Mouse (Mus musculus) G1E (cell line): ENCODE results near the gene Bdh1. TPM values are rescaled to one million over a fixed set of nuclear protein-coding genes. Genes with fewer than 3 reads are reported as not detected.
"Not testable (repeated sequence)": the region's sequence is repeated elsewhere in the genome, so short reads cannot be mapped to it uniquely, and the experiment has no call there.

Experiments used
- ATAC-seq: 2 replicates; pipeline ENCODE4 v1.8.0; 2016; ENCODE audit warnings: mild to moderate bottlenecking; ENCODE audit not compliant: insufficient number of reproducible peaks, poor library complexity, low FRiP score, severe bottlenecking; ENCODE audit errors: extremely low read depth
- DNase-seq: peaks from one replicate; pipeline ENCODE4 v3.0.0; 2012; ENCODE audit warnings: low spot score
- H3K27me3 ChIP-seq: 2 replicates; pipeline ENCODE4 v1.6.1; 2012; ENCODE audit warnings: mild to moderate bottlenecking, low read length, inconsistent platforms; ENCODE audit not compliant: insufficient read depth
- H3K36me3 ChIP-seq: replicated peaks from 2 replicates; pipeline ENCODE3; 2012; ENCODE audit warnings: mild to moderate bottlenecking, inconsistent platforms
- H3K4me1 ChIP-seq: 2 replicates; pipeline ENCODE4 v1.6.1; 2012; ENCODE audit warnings: low read depth, low read length, inconsistent platforms, mixed read lengths; ENCODE audit not compliant: insufficient read depth
- H3K4me3 ChIP-seq: 2 replicates; pipeline ENCODE4 v1.5.1; 2012; ENCODE audit warnings: low read depth, mild to moderate bottlenecking, inconsistent platforms, low read length, moderate library complexity, mixed read lengths
- H3K9me3 ChIP-seq: replicated peaks from 2 replicates; pipeline ENCODE4 v1.6.1; 2012; ENCODE audit warnings: inconsistent platforms
- CTCF ChIP-seq: IDR thresholded peaks from 2 replicates; pipeline ENCODE4 v1.5.1; 2012; ENCODE audit warnings: low read depth, low read length, inconsistent platforms, mixed read lengths
- GATA1 ChIP-seq: IDR thresholded peaks from 2 replicates; pipeline ENCODE4 v1.6.1; 2012; ENCODE audit warnings: borderline replicate concordance, low read length, inconsistent platforms, mixed read lengths
- GATA2 ChIP-seq: IDR thresholded peaks from 2 replicates; pipeline ENCODE4 v1.6.1; 2012; ENCODE audit warnings: low read depth, low read length, inconsistent platforms, borderline replicate concordance
- POLR2AphosphoS5 ChIP-seq: IDR thresholded peaks from 2 replicates; pipeline ENCODE4 v1.6.1; 2012; ENCODE audit warnings: low read depth, low read length, inconsistent platforms; ENCODE audit not compliant: insufficient replicate concordance
- TAL1 ChIP-seq: conservative IDR thresholded peaks from 2 replicates; pipeline ENCODE4 v1.6.1; 2012; ENCODE audit warnings: low read depth, low read length, inconsistent platforms, mixed read lengths
- polyA plus RNA-seq: library from polyadenylated mRNA; stranded (reverse); fragments of >175 nt; gene quantifications from 2 replicates; pipeline ENCODE4 v1.2.3, GENCODE M21; 2012
- total RNA-seq, 2 experiments: library from RNA; stranded (forward) in 1 of 2; stranded (reverse) in 1 of 2; fragments of 200-1000 nt in 1 of 2; fragments of >200 nt in 1 of 2; fragmentation: Nextera tagmentation in 1 of 2; gene quantifications; 2 replicates each; pipeline ENCODE4 v1.2.3; 2014 to 2017

Gene Bdh1
- total and polyA plus RNA-seq, 3 experiments, result 0.11 TPM; not detected in 2

- H3K27me3 ChIP-seq, result peaks cover 53% of the 10 kb centered on the region
- TF ChIP-seq POLR2AphosphoS5, result no peak
- no peak for TF ChIP-seq GATA2
- TF ChIP-seq GATA1, result no peak
- TF ChIP-seq TAL1, result no peak
- TF ChIP-seq CTCF, result no peak
- no peaks in the 10 kb centered on the region for H3K36me3 ChIP-seq
- peaks cover 13% of the 10 kb centered on the region for H3K4me1 ChIP-seq
- no peak overlapping the region for H3K4me3 ChIP-seq
- ATAC-seq (no peak), DNase-seq (no peak)
- no peaks in the 10 kb centered on the region for H3K9me3 ChIP-seq
Observed at GRCm38 (mm10) chr16:31460506-31460905, 38.4 kb downstream of the Bdh1 start.

- Histone ChIP-seq H3K9me3 (no peaks in the 10 kb centered on the region), H3K4me1 (peaks cover 13% of the 10 kb centered on the region), H3K27me3 (peaks cover 49% of the 10 kb centered on the region), H3K4me3 (no peak overlapping the region), H3K36me3 (no peaks in the 10 kb centered on the region)
- ATAC-seq, result no peak
- TF ChIP-seq TAL1 (no peak), GATA2 (no peak), CTCF (no peak), GATA1 (no peak), POLR2AphosphoS5 (no peak)
- DNase-seq, result no peak
Observed at GRCm38 (mm10) chr16:31461046-31461445, 39.0 kb downstream of the Bdh1 start.

GRCm38 (mm10) chr16:31462113-31462687 is 40.1 kb downstream of the Bdh1 start:
- H3K27me3 ChIP-seq, result peaks cover 44% of the 10 kb centered on the region
- H3K36me3 ChIP-seq, result no peaks in the 10 kb centered on the region
- DNase-seq (no peak), ATAC-seq (no peak)
- no peak overlapping the region for H3K4me3 ChIP-seq
- no peaks in the 10 kb centered on the region for H3K9me3 ChIP-seq
- peaks cover 13% of the 10 kb centered on the region for H3K4me1 ChIP-seq
- TF ChIP-seq POLR2AphosphoS5 (no peak), CTCF (no peak), TAL1 (no peak), GATA2 (no peak), GATA1 (no peak)

GRCm38 (mm10) chr16:31464953-31465352 is 42.9 kb downstream of the Bdh1 start:
- peaks cover 3% of the 10 kb centered on the region for H3K4me1 ChIP-seq
- TF ChIP-seq CTCF (no peak), POLR2AphosphoS5 (no peak), GATA2 (no peak), GATA1 (no peak), TAL1 (no peak)
- ATAC-seq (no peak), DNase-seq (no peak)
- peaks cover 4% of the 10 kb centered on the region; the same call in 1 of the 2 replicates for H3K9me3 ChIP-seq
- H3K4me3 ChIP-seq, result no peak overlapping the region
- H3K27me3 ChIP-seq, result peaks cover 37% of the 10 kb centered on the region
- no peaks in the 10 kb centered on the region for H3K36me3 ChIP-seq

- Histone ChIP-seq H3K4me1 (no peaks in the 10 kb centered on the region), H3K9me3 (peaks cover 4% of the 10 kb centered on the region; the same call in 1 of the 2 replicates), H3K4me3 (no peak overlapping the region), H3K36me3 (no peaks in the 10 kb centered on the region), H3K27me3 (peaks cover 32% of the 10 kb centered on the region)
- TF ChIP-seq POLR2AphosphoS5 (no peak), GATA2 (no peak), TAL1 (no peak), CTCF (no peak), GATA1 (no peak)
- no peak for ATAC-seq
- no peak for DNase-seq
Observed at GRCm38 (mm10) chr16:31465630-31466029, 43.5 kb downstream of the Bdh1 start.

- H3K36me3 ChIP-seq, result no peaks in the 10 kb centered on the region
- peaks cover 28% of the 10 kb centered on the region for H3K27me3 ChIP-seq
- TF ChIP-seq TAL1, result no peak
- no peak for TF ChIP-seq CTCF
- no peak for TF ChIP-seq POLR2AphosphoS5
- TF ChIP-seq GATA1, result no peak
- TF ChIP-seq GATA2, result no peak
- peaks cover 4% of the 10 kb centered on the region; the same call in 1 of the 2 replicates for H3K9me3 ChIP-seq
- ATAC-seq (no peak), DNase-seq (no peak)
- no peak overlapping the region for H3K4me3 ChIP-seq
- H3K4me1 ChIP-seq, result no peaks in the 10 kb centered on the region
Observed at GRCm38 (mm10) chr16:31466106-31466505, 44.0 kb downstream of the Bdh1 start.

GRCm38 (mm10) chr16:31470819-31471218 is 48.7 kb downstream of the Bdh1 start:
- H3K36me3 ChIP-seq, H3K4me1 ChIP-seq, H3K9me3 ChIP-seq, ATAC-seq, DNase-seq, H3K4me3 ChIP-seq: not testable (repeated sequence)
- H3K27me3 ChIP-seq, result peaks cover 20% of the 10 kb centered on the region
